Mouse (Mus musculus) layer of hippocampus, adult 8-10 months (tissue): ENCODE results near the gene Srgap2. TPM values are rescaled to one million over a fixed set of nuclear protein-coding genes. Genes with fewer than 3 reads are reported as not detected.
A peak's percentile ranks its signal among the peaks of the same experiment; 100 is the strongest.

Source experiments
- DNase-seq, 2 experiments: peaks; one replicate each; pipeline ENCODE4 v3.0.0; 2022; ENCODE audit warnings: low spot score in 2 of 2
- total RNA-seq, 4 experiments: library from RNA; stranded (reverse); gene quantifications; 2 replicates each; pipeline ENCODE4 v1.2.4; 2022

Gene Srgap2
- total RNA-seq, 4 experiments from 2014 or later = 79.8 to 92.2 (median 84.9) TPM

DNA sequence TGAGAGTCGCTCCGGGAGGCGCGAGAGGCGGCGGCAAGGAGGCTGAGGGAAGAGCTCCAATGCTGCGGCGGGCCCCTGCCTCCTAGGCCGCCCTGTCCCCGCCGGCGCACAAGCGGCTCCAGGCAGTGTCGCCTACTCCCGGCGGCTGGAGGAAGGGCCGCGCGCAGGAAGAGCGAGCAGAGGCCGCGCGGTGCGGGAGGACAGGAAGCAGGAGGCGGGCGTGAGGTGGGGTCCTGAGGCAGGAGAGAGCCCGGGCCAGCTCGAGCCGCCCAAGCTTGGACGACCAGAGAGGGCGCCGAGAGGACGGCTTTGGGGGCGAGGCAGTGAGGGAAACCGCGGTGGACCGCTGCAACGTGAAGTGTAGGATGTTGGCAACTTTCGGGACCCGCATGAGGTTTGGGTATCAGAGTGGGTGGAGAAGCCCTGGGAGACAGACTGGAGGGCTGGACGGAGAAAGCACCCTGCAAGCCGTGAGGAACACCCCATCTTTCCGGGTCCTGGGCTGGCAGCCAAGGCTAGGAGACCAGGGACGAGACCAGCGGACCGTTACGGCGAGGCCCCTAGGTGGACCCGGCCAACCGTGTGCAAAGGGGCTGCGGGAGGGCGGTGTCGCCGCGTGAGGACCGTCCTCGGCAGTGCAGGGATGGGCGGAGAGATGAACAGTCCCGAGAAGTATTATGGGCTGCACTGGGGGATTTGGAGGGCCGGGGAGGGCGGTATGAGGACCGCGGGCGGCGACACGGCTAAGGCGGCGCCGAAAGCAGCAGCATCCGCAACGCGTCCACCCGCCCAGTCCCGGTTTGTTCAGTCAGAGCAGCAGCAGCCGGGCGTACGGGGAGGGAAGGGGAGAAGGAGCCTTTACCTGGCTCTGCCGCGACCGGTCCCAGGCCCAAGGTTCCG, 531 bp downstream of the Srgap2 start:
- no peak for DNase-seq

- DNase-seq = peak; percentile 22 to 31
Observed at GRCm38 (mm10) chr1:131525586-131526271, 1.4 kb downstream of the Srgap2 start.

- peak; percentile 42 to 47 for DNase-seq
Observed at GRCm38 (mm10) chr1:131525101-131525585, 2.0 kb downstream of the Srgap2 start.

DNA sequence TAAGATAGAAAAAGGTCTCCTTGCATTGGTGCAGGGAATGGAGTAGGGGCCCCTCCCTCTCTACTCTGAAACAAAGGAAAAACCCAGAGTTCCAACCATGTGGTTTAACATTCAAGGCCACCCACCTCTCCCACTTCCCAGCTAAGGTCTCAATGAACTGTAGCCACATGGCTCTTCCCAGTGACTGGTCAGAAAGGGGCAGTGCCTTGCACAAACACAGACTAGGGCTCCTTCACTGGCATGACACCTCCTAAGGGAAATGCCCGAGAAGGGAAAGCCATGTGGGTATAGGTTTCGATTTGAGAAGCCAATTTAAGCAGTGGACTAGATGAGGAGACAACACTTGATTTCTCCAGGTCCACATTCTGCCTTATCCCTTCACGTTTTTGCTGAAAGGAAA, 3.4 kb downstream of the Srgap2 start:
- no peak for DNase-seq

- no peak for DNase-seq
Observed at GRCm38 (mm10) chr1:131516588-131516987, 10.6 kb downstream of the Srgap2 start.

GRCm38 (mm10) chr1:131514197-131514596, 13.0 kb downstream of the Srgap2 start:
- no peak for DNase-seq

- DNase-seq = no peak
Observed at GRCm38 (mm10) chr1:131513136-131513535, 14.0 kb downstream of the Srgap2 start.

GRCm38 (mm10) chr1:131511661-131512500, 15.3 kb downstream of the Srgap2 start:
- DNase-seq = no peak

- no peak for DNase-seq
Observed at GRCm38 (mm10) chr1:131511131-131511530, 16.0 kb downstream of the Srgap2 start.

- DNase-seq = no peak
Observed at GRCm38 (mm10) chr1:131501681-131502080, 25.5 kb downstream of the Srgap2 start.

DNA sequence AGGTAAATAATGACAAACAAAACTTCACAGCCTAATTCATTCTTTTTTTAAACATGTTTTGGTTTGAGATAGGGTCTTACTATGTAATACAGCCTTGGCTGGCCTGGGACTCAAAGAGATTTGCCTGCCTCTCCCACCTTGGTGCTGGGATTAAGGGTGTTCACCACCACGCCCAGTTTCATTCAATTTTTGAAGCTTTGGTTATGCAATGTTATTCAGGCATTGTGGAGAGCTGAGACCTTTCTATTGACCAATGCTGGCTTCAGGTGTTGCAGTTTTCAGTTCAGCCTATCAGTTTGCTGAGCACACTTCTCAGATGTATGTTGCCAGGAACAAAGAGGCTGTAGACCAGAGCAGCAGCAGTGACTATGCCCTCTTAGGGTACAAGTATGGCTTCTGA, 28.9 kb downstream of the Srgap2 start:
- no peak for DNase-seq

DNA sequence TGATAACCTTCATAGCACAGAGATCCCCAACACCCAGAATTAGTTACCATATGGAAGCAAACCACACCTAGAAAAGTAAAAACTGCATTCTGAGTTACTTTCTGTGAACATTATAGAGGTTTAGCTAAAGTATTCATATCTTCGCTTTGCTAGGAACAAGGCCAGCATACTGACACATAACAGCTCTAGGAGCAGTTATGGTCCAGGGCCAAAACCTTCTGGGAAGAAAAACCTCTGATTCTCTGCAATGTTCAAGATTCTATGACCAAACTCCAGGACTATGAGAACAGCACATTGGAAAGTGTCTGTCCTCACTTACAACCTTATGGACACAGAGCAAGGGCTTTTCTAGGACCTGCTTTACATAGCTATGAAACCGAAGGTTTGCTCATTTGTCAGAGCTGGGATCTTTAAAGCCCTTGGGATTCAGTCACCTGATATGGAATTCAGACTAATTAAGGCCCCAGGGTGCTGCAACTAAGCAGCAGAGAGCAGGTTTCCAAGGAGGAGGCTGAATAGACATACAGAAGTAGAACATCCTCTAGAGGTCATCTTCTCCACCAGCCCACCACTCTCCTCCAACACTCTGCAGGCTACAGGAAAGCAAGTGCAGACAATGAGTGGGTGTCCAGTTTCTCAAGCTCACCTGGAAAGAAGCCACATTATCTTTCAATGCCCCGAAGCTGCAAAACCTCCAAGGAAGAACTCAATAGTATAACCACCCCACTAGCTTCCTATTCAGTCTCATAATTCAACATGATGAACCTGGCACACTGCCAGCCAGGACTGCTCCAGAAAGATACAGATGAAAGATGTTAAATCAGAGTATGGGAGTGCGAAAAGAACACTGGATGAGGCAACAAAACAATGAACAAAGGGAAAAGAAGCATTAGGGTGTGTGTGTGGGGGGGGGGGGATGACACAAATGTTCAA, 32.9 kb downstream of the Srgap2 start:
- DNase-seq = no peak

GRCm38 (mm10) chr1:131492360-131492759, 34.8 kb downstream of the Srgap2 start:
- DNase-seq = peak in 1 of 2 experiments; percentile 20

DNA sequence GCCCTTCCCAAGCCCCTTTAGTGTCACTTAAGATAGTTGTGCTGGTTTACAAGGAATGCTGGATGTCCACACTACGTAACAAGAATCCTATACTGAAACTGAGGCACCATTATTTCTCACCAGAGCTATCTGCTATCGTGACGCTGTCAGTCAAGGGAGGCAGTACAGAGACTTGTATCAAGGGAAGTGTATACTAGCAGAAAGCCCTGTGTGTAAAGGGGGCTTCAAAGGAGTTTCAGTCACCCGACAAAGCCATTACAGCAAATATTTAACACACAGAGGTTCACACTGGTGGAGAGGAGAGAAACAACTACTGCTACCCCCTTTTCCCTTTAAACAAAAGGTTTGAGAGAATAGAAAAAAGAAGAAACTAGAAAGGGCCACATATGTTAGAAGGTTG, 35.6 kb downstream of the Srgap2 start:
- no peak for DNase-seq

DNA sequence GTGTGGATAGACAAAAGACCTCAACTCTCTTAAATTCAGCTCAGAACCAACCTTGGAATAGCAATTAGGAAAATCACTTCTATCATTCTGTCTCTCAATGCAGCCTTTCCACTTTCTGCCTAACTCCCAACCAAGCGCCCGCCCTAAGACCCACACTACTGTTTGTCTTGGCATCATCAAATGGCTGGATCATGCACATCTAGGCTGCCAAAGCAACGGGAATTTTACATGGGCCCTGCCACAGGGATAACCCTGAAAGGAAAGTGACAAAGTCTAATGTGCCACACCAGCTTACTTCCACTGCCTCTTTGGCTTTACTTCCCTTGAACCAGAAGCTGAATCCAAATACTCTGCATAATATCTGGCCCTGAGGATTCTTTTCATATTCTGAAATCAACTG, 37.8 kb downstream of the Srgap2 start:
- DNase-seq = no peak

DNA sequence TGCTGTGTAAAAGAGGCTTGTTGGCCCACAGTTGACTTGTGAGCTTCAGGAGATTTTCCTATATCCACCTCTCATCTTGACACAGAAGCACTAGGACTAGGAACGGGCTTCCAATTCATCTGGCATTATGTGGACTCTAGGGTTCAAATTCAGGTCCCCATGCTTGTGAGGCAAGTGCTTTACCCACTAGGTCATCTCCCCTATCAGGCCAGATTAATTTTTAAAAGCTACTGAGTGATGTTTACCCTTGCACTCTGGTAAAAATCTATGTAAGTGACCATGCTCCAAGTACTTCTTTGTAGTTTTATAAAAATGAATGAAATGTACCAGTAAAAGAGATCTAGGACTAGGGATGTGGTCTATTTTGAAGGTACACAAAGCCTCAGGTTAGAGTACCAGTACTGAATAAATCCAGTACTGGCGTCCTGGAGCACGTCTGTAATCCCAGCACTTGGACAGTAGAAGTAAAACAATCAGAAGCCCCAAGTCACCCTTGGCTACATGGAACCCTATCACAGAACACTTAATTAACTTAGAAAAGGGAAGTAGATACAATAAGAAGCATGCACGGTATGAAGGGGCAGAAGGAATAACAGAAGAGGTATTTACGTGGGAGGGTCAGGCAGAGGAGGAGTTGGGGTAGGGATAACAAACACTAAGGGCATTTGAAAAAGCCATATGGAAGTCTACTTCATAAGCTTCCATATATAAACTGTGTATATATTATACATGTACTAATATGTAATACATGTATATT, 40.9 kb downstream of the Srgap2 start:
- DNase-seq = no peak

DNA sequence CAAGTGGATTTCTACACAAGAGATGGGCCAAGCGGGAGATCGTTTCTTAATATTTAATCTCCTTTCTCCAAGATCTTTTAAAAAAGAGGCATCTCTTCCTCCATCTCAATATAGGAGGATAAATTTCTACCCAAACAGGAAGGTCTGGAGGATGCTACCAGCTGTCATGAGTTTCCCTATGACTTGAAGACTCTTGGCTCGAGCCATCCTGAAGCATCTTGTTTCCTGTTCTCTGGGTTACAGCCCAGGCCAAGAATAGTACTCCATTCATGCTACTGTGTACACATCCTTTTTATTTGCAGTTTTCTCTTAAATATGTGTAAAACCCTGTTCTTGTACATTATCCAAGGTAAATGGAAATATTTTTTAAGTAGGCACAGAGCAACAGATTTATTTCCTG, 44.9 kb downstream of the Srgap2 start:
- DNase-seq = no peak

GRCm38 (mm10) chr1:131481391-131481790, 45.8 kb downstream of the Srgap2 start:
- no peak for DNase-seq

GRCm38 (mm10) chr1:131478770-131479305, 48.3 kb downstream of the Srgap2 start:
- DNase-seq = no peak
